Mouse (Mus musculus) stomach, embryonic 14.5 days (tissue): ENCODE measurements around the gene Arhgef25. TPM values are rescaled to one million over a fixed set of nuclear protein-coding genes. Genes with fewer than 3 reads are reported as not detected.

Experiments
- ATAC-seq: fragments of 200-750 bp; cut with Nextera tagmentation; 2 replicates; pipeline ENCODE4 v1.8.0; 2017; ENCODE audit warnings: low read depth, moderate TSS enrichment; ENCODE audit not compliant: insufficient number of reproducible peaks, insufficient read depth, low FRiP score
- H3K27ac ChIP-seq: fragments of 300-500 bp; sonication (generic); 2 replicates; pipeline ENCODE4 v1.5.1; 2014; ENCODE audit warnings: mild to moderate bottlenecking, low read length, moderate library complexity, mixed read lengths
- H3K27me3 ChIP-seq: fragments of 300-500 bp; sonication (generic); 2 replicates; pipeline ENCODE4 v1.6.1; 2014; ENCODE audit warnings: low read length, control low read depth, mixed read lengths; ENCODE audit not compliant: control insufficient read depth, insufficient read depth
- H3K36me3 ChIP-seq: fragments of 300-500 bp; sonication (generic); 2 replicates; pipeline ENCODE4 v1.6.1; 2014; ENCODE audit warnings: mild to moderate bottlenecking, control low read depth, low read length, moderate library complexity, mixed read lengths; ENCODE audit not compliant: control insufficient read depth, insufficient read depth
- H3K4me1 ChIP-seq: fragments of 300-500 bp; sonication (generic); 2 replicates; pipeline ENCODE4 v1.6.1; 2014; ENCODE audit warnings: low read length, control low read depth, mixed read lengths; ENCODE audit not compliant: control insufficient read depth, insufficient read depth
- H3K4me2 ChIP-seq: fragments of 300-500 bp; sonication (generic); replicated peaks from 2 replicates; pipeline ENCODE4 v1.6.1; 2014; ENCODE audit warnings: low read depth, low read length, control low read depth
- H3K4me3 ChIP-seq: fragments of 300-500 bp; sonication (generic); 2 replicates; pipeline ENCODE4 v1.5.1; 2014; ENCODE audit warnings: low read depth, low read length, control low read depth
- H3K9ac ChIP-seq: fragments of 300-500 bp; sonication (generic); replicated peaks from 2 replicates; pipeline ENCODE4 v1.6.1; 2014; ENCODE audit warnings: low read depth, mild to moderate bottlenecking, control low read depth, low read length, moderate library complexity, mixed read lengths
- H3K9me3 ChIP-seq: fragments of 300-500 bp; sonication (generic); 2 replicates; pipeline ENCODE4 v1.6.1; 2016; ENCODE audit warnings: low read depth, low read length, control low read depth; ENCODE audit not compliant: control insufficient read depth
- WGBS: fragments of 180-500 bp; shearing (Covaris S2); extraction: QIAGEN DNeasy Blood & Tissue Kit; methylation state at CpG from one replicate; pipeline ENCODE4 v1.1.7; 2014; 5-methylcytosine and 5-hydroxymethylcytosine counted together
- polyA plus RNA-seq: library from polyadenylated mRNA; unstranded; fragments of >200 nt; fragmentation: Nextera tagmentation; extraction: Ambion mirVana; gene quantifications from 2 replicates; pipeline ENCODE4 v1.2.1, GENCODE M21; 2014

Arhgef25 gene
- polyA plus RNA-seq, 1 experiment from 2014 or later, result 71.1 TPM

- H3K27ac ChIP-seq, result no peak overlapping the region
- no peak overlapping the region for H3K9ac ChIP-seq
- H3K4me2 ChIP-seq, result no peak overlapping the region
- no peaks in the 10 kb centered on the region for H3K36me3 ChIP-seq
- no peaks in the 10 kb centered on the region for H3K27me3 ChIP-seq
- 65% methylated on average over 8 of the region's 8 CpGs for WGBS
- H3K4me3 ChIP-seq, result no peak overlapping the region
- H3K9me3 ChIP-seq, result no peaks in the 10 kb centered on the region
- 0 out of 2 replicates have a peak, but pooled peaks cover 4% of the 10 kb centered on the region for H3K4me1 ChIP-seq
- ATAC-seq, result no peak
These were observed 36.5 kb upstream of the Arhgef25 start for GRCm38 (mm10) chr10:127226318-127226895.

GRCm38 (mm10) chr10:127225732-127226131 lies 35.8 kb upstream of the Arhgef25 start:
- Histone ChIP-seq H3K4me2 (no peak overlapping the region), H3K27ac (no peak overlapping the region), H3K36me3 (no peaks in the 10 kb centered on the region), H3K9ac (no peak overlapping the region), H3K4me3 (no peak overlapping the region), H3K4me1 (0 out of 2 replicates have a peak, but pooled peaks cover 4% of the 10 kb centered on the region), H3K9me3 (no peaks in the 10 kb centered on the region), H3K27me3 (no peaks in the 10 kb centered on the region)
- 19% methylated on average over 10 of the region's 10 CpGs for WGBS
- no peak for ATAC-seq

GRCm38 (mm10) chr10:127225213-127225612 lies 35.3 kb upstream of the Arhgef25 start:
- Histone ChIP-seq H3K4me2 (no peak overlapping the region), H3K27ac (no peak overlapping the region), H3K9ac (no peak overlapping the region), H3K27me3 (no peaks in the 10 kb centered on the region), H3K4me1 (0 out of 2 replicates have a peak, but pooled peaks cover 4% of the 10 kb centered on the region), H3K9me3 (no peaks in the 10 kb centered on the region), H3K36me3 (no peaks in the 10 kb centered on the region), H3K4me3 (no peak overlapping the region)
- WGBS, result 47% methylated on average over 6 of the region's 6 CpGs
- ATAC-seq, result no peak

DNA sequence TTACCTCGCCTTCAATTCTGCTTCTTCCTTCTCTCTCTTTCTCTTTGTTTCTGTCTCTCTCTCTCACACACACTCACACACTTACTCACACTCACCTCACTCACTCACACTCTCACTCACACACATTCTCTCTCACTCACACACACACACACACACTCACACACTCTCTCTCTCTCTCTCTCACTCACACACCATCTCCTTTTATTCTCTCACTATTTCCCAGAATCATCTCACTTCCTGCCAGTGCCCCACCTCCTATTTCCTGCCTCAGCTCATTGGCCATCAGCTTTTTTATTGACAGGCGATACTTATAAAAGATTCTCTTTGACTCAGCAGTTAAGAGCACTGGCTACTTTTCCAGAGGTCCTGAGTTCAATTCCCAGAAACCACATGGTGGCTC lies 28.5 kb upstream of the Arhgef25 start:
- ATAC-seq, result no peak
- Histone ChIP-seq H3K9me3 (no peaks in the 10 kb centered on the region), H3K4me2 (no peak overlapping the region), H3K36me3 (no peaks in the 10 kb centered on the region), H3K27me3 (no peaks in the 10 kb centered on the region), H3K4me1 (no peaks in the 10 kb centered on the region), H3K27ac (no peak overlapping the region), H3K4me3 (no peak overlapping the region), H3K9ac (no peak overlapping the region)
- WGBS, result 90% methylated on average over 2 of the region's 2 CpGs

- Histone ChIP-seq H3K4me3 (no peak overlapping the region), H3K36me3 (no peaks in the 10 kb centered on the region), H3K9ac (no peak overlapping the region), H3K27me3 (no peaks in the 10 kb centered on the region), H3K27ac (no peak overlapping the region), H3K4me1 (no peaks in the 10 kb centered on the region), H3K4me2 (no peak overlapping the region), H3K9me3 (no peaks in the 10 kb centered on the region)
- ATAC-seq, result no peak
These were observed 27.3 kb upstream of the Arhgef25 start for GRCm38 (mm10) chr10:127217177-127217576.

GRCm38 (mm10) chr10:127216456-127216855 lies 26.6 kb upstream of the Arhgef25 start:
- ATAC-seq, result no peak
- Histone ChIP-seq H3K9me3 (no peaks in the 10 kb centered on the region), H3K36me3 (no peaks in the 10 kb centered on the region), H3K27me3 (no peaks in the 10 kb centered on the region), H3K9ac (no peak overlapping the region), H3K27ac (no peak overlapping the region), H3K4me1 (no peaks in the 10 kb centered on the region), H3K4me2 (no peak overlapping the region), H3K4me3 (no peak overlapping the region)
- WGBS, result 94% methylated on average over 11 of the region's 11 CpGs

DNA sequence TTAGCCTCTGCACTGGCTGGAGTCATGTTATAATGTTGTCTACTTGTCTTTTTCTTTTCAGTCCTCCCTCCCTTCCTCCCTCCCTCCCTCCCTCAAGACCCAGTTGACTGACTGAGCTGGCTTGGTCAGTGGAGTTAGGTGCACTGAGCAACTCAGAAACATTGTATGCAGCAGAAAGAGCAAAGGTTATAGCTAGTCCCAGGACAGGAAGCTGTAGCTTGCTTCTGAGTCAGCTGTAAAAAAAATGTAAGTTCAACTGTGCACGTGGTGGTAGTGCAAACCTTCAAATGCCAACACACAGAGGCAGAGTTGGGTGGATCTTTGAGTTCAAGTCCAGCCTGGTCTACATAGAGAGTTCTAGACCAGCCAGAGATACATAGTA lies 24.5 kb upstream of the Arhgef25 start:
- 31% methylated on average over 1 of the region's 1 CpGs for WGBS
- no peak overlapping the region for H3K4me3 ChIP-seq
- H3K36me3 ChIP-seq, result no peaks in the 10 kb centered on the region
- H3K9ac ChIP-seq, result no peak overlapping the region
- no peaks in the 10 kb centered on the region for H3K9me3 ChIP-seq
- no peaks in the 10 kb centered on the region for H3K27me3 ChIP-seq
- no peak for ATAC-seq
- H3K4me1 ChIP-seq, result no peaks in the 10 kb centered on the region
- H3K27ac ChIP-seq, result no peak overlapping the region
- H3K4me2 ChIP-seq, result no peak overlapping the region

DNA sequence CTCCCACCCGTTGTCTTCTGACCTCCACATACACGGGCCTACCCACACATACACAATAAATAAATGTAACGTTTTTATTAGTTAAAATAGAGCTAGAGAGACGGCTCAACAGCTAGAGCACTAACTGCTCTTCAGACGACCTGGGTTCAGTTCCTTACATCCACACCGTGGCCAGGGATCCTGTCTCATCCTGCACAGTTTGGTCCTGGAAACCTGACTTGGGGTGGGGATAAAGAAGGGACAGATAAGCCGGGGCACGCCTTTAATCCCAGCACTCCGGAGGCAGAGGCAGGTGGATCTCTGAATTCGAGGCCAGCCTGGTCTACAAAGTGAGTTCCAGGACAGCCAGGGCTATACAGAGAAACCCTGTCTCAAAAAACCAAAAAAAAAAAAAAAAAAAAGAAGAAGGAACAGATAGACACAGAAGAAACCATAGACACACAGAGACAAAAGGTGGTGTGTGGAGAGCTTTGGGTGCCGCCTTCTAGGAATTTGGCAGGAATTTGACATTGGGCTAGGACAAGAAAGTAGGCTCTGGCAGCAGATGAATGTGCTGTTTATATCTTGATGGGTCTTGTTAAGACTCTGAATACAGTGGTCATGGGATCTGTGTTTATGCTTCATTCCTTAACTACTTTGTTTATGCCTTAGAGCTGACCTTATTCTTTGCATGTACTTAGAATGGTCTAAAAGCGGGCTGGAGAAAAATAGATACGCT lies 24.0 kb upstream of the Arhgef25 start:
- 77% methylated on average over 13 of the region's 13 CpGs for WGBS
- no peaks in the 10 kb centered on the region for H3K27me3 ChIP-seq
- H3K9me3 ChIP-seq, result no peaks in the 10 kb centered on the region
- H3K4me2 ChIP-seq, result no peak overlapping the region
- H3K4me1 ChIP-seq, result no peaks in the 10 kb centered on the region
- H3K36me3 ChIP-seq, result no peaks in the 10 kb centered on the region; the same call in 1 of the 2 replicates
- no peak for ATAC-seq
- no peak overlapping the region for H3K9ac ChIP-seq
- H3K4me3 ChIP-seq, result no peak overlapping the region
- H3K27ac ChIP-seq, result no peak overlapping the region
